Mouse (Mus musculus) bone marrow macrophage, adult 2 months (primary cell): ENCODE measurements around the gene Etv2. TPM values are rescaled to one million over a fixed set of nuclear protein-coding genes. Genes with fewer than 3 reads are reported as not detected.

ENCODE experiments used
- H3K27ac ChIP-seq: 2 replicates; pipeline ENCODE4 v1.5.1; 2012; ENCODE audit warnings: low read depth, low read length; ENCODE audit not compliant: insufficient read depth
- H3K4me1 ChIP-seq: 2 replicates; pipeline ENCODE4 v1.6.1; 2012; ENCODE audit warnings: low read length; ENCODE audit not compliant: control insufficient read depth, insufficient read depth
- H3K4me3 ChIP-seq: 2 replicates; pipeline ENCODE4 v1.5.1; 2012; ENCODE audit warnings: mild to moderate bottlenecking, low read length, moderate library complexity; ENCODE audit not compliant: insufficient read depth
- CTCF ChIP-seq: IDR thresholded peaks from 2 replicates; pipeline ENCODE4 v1.5.1; 2012; ENCODE audit warnings: low read depth, mild to moderate bottlenecking, low read length, moderate library complexity
- POLR2A ChIP-seq: IDR thresholded peaks from 2 replicates; pipeline ENCODE4 v1.6.1; 2012; ENCODE audit warnings: mild to moderate bottlenecking, low read depth, low read length, borderline replicate concordance
- polyA plus RNA-seq: library from polyadenylated mRNA; stranded (reverse); fragments of >200 nt; gene quantifications from 2 replicates; pipeline ENCODE4 v1.2.4, GENCODE M21; 2012; ENCODE audit not compliant: missing spikeins, insufficient read depth, insufficient read length

Etv2 gene
- polyA plus RNA-seq, 1 experiment, result not detected

GRCm38 (mm10) chr7:30589435-30590301, 46.0 kb downstream of the Etv2 start:
- TF ChIP-seq CTCF (peak; percentile 93), POLR2A (no peak)
- H3K27ac ChIP-seq, result peak overlapping the region; percentile 61
- H3K4me1 ChIP-seq, result peaks cover 43% of the 10 kb centered on the region

GRCm38 (mm10) chr7:30588676-30589434, 46.8 kb downstream of the Etv2 start, which contains the start of gene Kmt2b:
Gene Kmt2b, minus strand, starts transcription at chr7:30588726.
- TF ChIP-seq CTCF, result no peak
- TF ChIP-seq POLR2A, result 0 out of 2 replicates have a peak, but pooled peaks have one; percentile 19
- Histone ChIP-seq H3K4me1 (peaks cover 35% of the 10 kb centered on the region), H3K4me3 (peak within 1 kb of the TSS; percentile 88)

More at GRCm38 (mm10) chr7:30589435-30590301, 46.0 kb downstream of the Etv2 start:
- peak overlapping the region; percentile 88 for H3K4me3 ChIP-seq

GRCm38 (mm10) chr7:30587842-30588667, 47.6 kb downstream of the Etv2 start:
- Histone ChIP-seq H3K4me1 (peaks cover 27% of the 10 kb centered on the region), H3K4me3 (peak overlapping the region; percentile 87), H3K27ac (peak overlapping the region; percentile 70)
- TF ChIP-seq CTCF, result no peak
- TF ChIP-seq POLR2A, result no peak

More at GRCm38 (mm10) chr7:30588676-30589434, 46.8 kb downstream of the Etv2 start, which contains the start of gene Kmt2b:
- peak within 1 kb of the TSS; percentile 70 for H3K27ac ChIP-seq

- TF ChIP-seq POLR2A, result no peak
- TF ChIP-seq CTCF, result no peak
- Histone ChIP-seq H3K4me3 (no peak overlapping the region), H3K27ac (no peak overlapping the region), H3K4me1 (peaks cover 14% of the 10 kb centered on the region)
Measured at GRCm38 (mm10) chr7:30586455-30587020, 49.1 kb downstream of the Etv2 start.

GRCm38 (mm10) chr7:30585170-30585569, 50.5 kb downstream of the Etv2 start:
- no peak overlapping the region for H3K27ac ChIP-seq
- no peak for TF ChIP-seq POLR2A
- TF ChIP-seq CTCF, result no peak
- no peak overlapping the region for H3K4me3 ChIP-seq
- H3K4me1 ChIP-seq, result peaks cover 12% of the 10 kb centered on the region

GRCm38 (mm10) chr7:30584339-30584738, 51.3 kb downstream of the Etv2 start:
- no peak overlapping the region for H3K27ac ChIP-seq
- H3K4me1 ChIP-seq, result peaks cover 7% of the 10 kb centered on the region
- TF ChIP-seq POLR2A, result no peak
- TF ChIP-seq CTCF, result no peak
- H3K4me3 ChIP-seq, result no peak overlapping the region

Other genes with a start within 250 kb of the Etv2 start
- 3,702 and 3,978 TPM in 2 replicates for gene Tyrobp, start 222.1 kb downstream of the Etv2 start, polyA plus RNA-seq
- 53.0 and 56.7 TPM in 2 replicates for gene Hcst, start 216.0 kb downstream of the Etv2 start, polyA plus RNA-seq
- gene Nfkbid, start 214.1 kb downstream of the Etv2 start, polyA plus RNA-seq, result 18.6 and 22.4 TPM in 2 replicates
- 2.0 and 2.3 TPM in 2 replicates for gene Aplp1, start 190.3 kb downstream of the Etv2 start, polyA plus RNA-seq
- not detected in 2 replicates for gene Kirrel2, start 178.2 kb downstream of the Etv2 start, polyA plus RNA-seq
- not detected in 2 replicates for gene Nphs1, start 177.5 kb downstream of the Etv2 start, polyA plus RNA-seq
- gene Prodh2, start 142.2 kb downstream of the Etv2 start, polyA plus RNA-seq, result not detected in 2 replicates
- gene Arhgap33, start 100.8 kb downstream of the Etv2 start, polyA plus RNA-seq, result 8.4 and 9.5 TPM in 2 replicates
- 12.0 and 14.6 TPM in 2 replicates for gene Hspb6, start 83.7 kb downstream of the Etv2 start, polyA plus RNA-seq
- gene Proser3, start 83.6 kb downstream of the Etv2 start, polyA plus RNA-seq, result 8.8 and 12.2 TPM in 2 replicates
- 29.6 and 44.3 TPM in 2 replicates for gene Lin37, start 76.0 kb downstream of the Etv2 start, polyA plus RNA-seq
- 62.1 and 74.5 TPM in 2 replicates for gene U2af1l4, start 72.6 kb downstream of the Etv2 start, polyA plus RNA-seq
- 7.9 and 12.2 TPM in 2 replicates for gene Gm49396, start 72.5 kb downstream of the Etv2 start, polyA plus RNA-seq
- 204 and 236 TPM in 2 replicates for gene Psenen, start 72.2 kb downstream of the Etv2 start, polyA plus RNA-seq
- 1.3 and 2.1 TPM in 2 replicates for gene Igflr1, start 70.4 kb downstream of the Etv2 start, polyA plus RNA-seq
- 36.2 and 38.4 TPM in 2 replicates for gene Kmt2b, start 47.1 kb downstream of the Etv2 start, polyA plus RNA-seq
- gene Zbtb32, start 36.9 kb downstream of the Etv2 start, polyA plus RNA-seq, result 0.45 TPM in 1 of 2 replicates, not detected in the other
- not detected in 2 replicates for gene Upk1a, start 23.0 kb downstream of the Etv2 start, polyA plus RNA-seq
- gene Cox6b1, start 9.7 kb downstream of the Etv2 start, polyA plus RNA-seq, result 553 and 612 TPM in 2 replicates
- gene Rbm42, start 14.5 kb upstream of the Etv2 start, polyA plus RNA-seq, result 59.6 and 69.7 TPM in 2 replicates
- 16.8 and 18.7 TPM in 2 replicates for gene Haus5, start 29.1 kb upstream of the Etv2 start, polyA plus RNA-seq
- gene Pmis2, start 35.8 kb upstream of the Etv2 start, polyA plus RNA-seq, result not detected in 2 replicates
- gene 2200002J24Rik, start 63.1 kb upstream of the Etv2 start, polyA plus RNA-seq, result not detected in 2 replicates
- gene Atp4a, start 76.4 kb upstream of the Etv2 start, polyA plus RNA-seq, result not detected in 2 replicates
- 74.6 and 80.3 TPM in 2 replicates for gene Tmem147, start 93.7 kb upstream of the Etv2 start, polyA plus RNA-seq
- not detected in 2 replicates for gene Gapdhs, start 107.8 kb upstream of the Etv2 start, polyA plus RNA-seq
- gene Sbsn, start 115.6 kb upstream of the Etv2 start, polyA plus RNA-seq, result 6.9 and 8.3 TPM in 2 replicates
- 1.7 and 3.6 TPM in 2 replicates for gene Dmkn, start 127.9 kb upstream of the Etv2 start, polyA plus RNA-seq
- gene Krtdap, start 152.0 kb upstream of the Etv2 start, polyA plus RNA-seq, result not detected in 2 replicates
- not detected in 2 replicates for gene Ffar2, start 187.9 kb upstream of the Etv2 start, polyA plus RNA-seq
- not detected in 2 replicates for gene Ffar3, start 220.3 kb upstream of the Etv2 start, polyA plus RNA-seq
- gene Ffar1, start 225.7 kb upstream of the Etv2 start, polyA plus RNA-seq, result not detected in 2 replicates
- gene Cd22, start 244.5 kb upstream of the Etv2 start, polyA plus RNA-seq, result 6.8 and 8.0 TPM in 2 replicates